Mouse (Mus musculus): ENCODE results near the gene Ebf1.

DNA sequence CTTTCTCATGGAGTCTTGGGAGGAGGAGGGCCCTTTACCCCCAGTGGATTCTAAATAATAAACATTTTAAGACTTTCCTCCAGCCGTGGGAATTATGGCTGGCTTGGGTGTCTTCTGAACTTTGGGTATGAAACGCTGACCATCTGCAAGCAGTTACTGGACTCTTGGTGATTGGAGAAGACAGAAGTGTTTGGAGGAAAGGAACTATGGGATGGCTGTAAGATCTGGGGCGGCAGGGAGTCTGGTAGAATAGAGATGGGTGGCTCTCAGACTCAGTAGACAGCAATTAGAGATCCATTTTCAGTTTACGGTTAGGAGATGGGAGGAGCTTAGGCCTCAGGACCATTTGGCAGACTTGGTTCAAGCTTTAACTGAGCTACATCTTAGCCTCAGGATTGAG is 83.1 kb downstream of the Ebf1 start:
- TF ChIP-seq POLR2A (IDR thresholded peaks at IDR 0.05; ENCODE audit: insufficient read length, low read depth) (no peak), TCF12 (IDR thresholded peaks at IDR 0.05; ENCODE audit: insufficient read depth, poor library complexity, severe bottlenecking) (no peak), USF1 (IDR thresholded peaks at IDR 0.05; ENCODE audit: low read depth) (no peak), MAX (IDR thresholded peaks at IDR 0.05; ENCODE audit: low read depth) (no peak), POLR2AphosphoS2 (IDR thresholded peaks at IDR 0.05; ENCODE audit: insufficient read length, low read depth) (no peak), TCF3 (IDR thresholded peaks at IDR 0.05; ENCODE audit: insufficient read length, low read depth) (no peak), CEBPB (IDR thresholded peaks at IDR 0.05; ENCODE audit: insufficient read depth, poor library complexity, severe bottlenecking) (no peak), E2F4 (IDR thresholded peaks at IDR 0.05; ENCODE audit: insufficient read depth) (no peak), MYOG (IDR thresholded peaks at IDR 0.05; ENCODE audit: control insufficient read depth in 1 of 3, insufficient read depth in 1 of 3, insufficient read length in 2 of 3, low read depth in 2 of 3) (no peak), MYOD1 (IDR thresholded peaks at IDR 0.05; ENCODE audit: control insufficient read depth in 1 of 3, insufficient read length in 2 of 3, low read depth in 2 of 3) (no peak), SRF (IDR thresholded peaks at IDR 0.05; ENCODE audit: control insufficient read depth, insufficient read length, low read depth) (no peak), REST (IDR thresholded peaks at IDR 0.05; ENCODE audit: insufficient read depth, insufficient read length) (no peak)

Data from myocyte (in vitro differentiated cells).